Mouse (Mus musculus): Measurements from ENCODE around the gene Itgam.
"Not testable (repeated sequence)": the region's sequence is repeated elsewhere in the genome, so short reads cannot be mapped to it uniquely, and the experiment has no call there.

Itgam gene

GRCm38 (mm10) chr7:128062456-128062855, at the start of gene Itgam, which contains the start of gene Gm49368:
Gene Itgam, plus strand, starts transcription at chr7:128062640.
Gene Gm49368, plus strand, starts transcription at chr7:128062683.
- DNase-seq (ENCODE audit: low read depth, low spot score) = no peak

- no peak for DNase-seq (ENCODE audit: low read depth, low spot score)
Measured at GRCm38 (mm10) chr7:128013116-128013515, 49.3 kb upstream of the Itgam start.

DNA sequence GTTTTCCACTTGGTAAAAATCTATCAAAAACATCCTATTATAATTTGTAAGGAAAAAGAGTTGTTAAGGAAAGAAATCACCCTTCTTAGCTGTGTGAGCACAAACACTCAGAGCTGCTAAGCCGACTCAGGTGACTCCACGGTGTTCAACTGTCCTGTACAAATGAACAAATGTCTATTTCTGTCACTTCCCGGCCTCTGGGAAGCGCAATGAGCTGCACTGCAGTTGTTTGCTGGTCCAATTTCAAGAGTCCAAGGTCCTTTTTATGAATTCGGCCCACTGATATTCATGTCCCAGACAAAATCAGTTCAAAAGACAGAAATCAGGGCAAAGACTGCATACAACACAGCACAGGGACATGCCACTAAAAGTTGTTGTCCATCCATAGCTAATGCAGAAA, 46.3 kb upstream of the Itgam start:
- not testable (repeated sequence) for DNase-seq (ENCODE audit: low read depth, low spot score)

DNA sequence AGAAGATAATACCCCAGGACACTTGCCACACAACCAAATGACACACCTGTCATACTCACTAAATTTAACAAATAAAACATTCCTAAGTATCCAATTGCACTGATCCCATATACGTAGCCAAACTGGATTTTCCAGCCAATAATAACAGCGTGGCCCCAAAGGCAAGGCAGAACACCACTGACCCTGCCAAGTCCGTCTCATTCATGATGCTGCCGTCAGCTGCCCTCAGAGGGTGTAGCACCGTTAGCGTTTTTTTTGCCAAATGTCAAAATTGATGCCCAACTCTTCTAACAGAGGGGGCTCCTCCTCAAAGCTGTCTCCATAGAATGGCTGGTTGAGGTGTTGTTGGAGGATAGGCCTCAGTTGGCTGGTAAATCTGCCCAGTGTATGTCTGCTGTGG, 45.8 kb upstream of the Itgam start:
- DNase-seq (ENCODE audit: low read depth, low spot score) = no peak

DNA sequence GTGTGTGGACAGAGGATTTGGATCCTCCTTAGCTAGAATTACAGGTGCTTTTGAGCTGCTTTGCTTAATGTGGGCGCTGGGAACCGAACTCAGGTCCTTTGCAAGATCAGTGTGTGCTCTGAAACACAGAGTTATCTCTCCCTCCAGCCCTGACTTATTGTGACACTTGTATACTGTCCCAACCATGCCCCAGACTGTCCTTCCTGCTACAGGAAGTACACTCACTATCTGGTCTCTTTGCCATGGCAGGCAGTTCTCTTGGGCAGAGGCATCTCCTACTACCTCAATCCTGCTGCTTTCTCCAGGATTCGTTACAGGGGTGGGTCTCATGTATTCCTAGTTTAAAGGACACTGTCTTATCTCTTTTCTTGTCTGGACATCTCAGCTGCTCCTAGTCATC, 44.2 kb upstream of the Itgam start:
- DNase-seq (ENCODE audit: low read depth, low spot score) = no peak

GRCm38 (mm10) chr7:128019187-128019586, 43.3 kb upstream of the Itgam start:
- DNase-seq (ENCODE audit: low read depth, low spot score) = no peak

DNA sequence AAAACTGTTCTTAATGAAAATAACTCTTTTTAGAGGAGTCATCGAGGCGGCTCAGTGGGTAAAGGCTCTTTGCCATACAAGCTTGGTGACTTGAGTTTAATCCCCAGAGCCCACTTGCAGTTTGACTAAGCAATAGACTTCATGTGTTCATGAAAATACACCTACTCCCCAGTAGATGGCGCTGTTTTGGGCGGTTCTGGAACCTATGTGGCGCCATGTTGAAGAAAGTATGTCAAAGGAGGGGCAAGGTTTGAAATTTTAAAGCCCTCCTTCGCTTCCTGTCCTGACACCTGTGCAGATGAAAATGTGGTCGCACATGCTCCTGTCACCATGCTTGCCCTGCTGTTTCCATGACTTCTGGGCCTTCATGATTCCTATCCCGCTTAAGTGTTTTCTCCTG, 39.5 kb upstream of the Itgam start:
- peak; percentile 68 for DNase-seq (ENCODE audit: low read depth, low spot score)

DNA sequence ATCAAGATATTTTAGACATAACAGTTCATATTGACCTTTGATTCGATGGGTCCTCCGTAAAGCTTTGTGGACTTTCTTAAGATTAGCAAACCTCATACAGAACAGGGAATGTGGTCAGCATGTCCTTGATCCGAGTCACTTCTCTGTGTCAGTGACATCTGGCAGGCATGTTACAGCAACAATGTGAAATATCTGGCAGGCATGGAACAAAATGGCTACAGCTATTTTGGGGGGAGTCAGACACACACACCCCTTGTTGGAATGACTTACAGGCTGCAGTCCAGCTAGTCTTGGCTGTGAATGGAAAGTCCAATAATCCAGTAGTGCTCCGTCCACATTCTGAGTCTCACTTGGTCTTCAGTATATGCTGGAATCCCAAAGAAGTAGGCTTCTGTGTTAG, 38.9 kb upstream of the Itgam start:
- no peak for DNase-seq (ENCODE audit: low read depth, low spot score)

DNA sequence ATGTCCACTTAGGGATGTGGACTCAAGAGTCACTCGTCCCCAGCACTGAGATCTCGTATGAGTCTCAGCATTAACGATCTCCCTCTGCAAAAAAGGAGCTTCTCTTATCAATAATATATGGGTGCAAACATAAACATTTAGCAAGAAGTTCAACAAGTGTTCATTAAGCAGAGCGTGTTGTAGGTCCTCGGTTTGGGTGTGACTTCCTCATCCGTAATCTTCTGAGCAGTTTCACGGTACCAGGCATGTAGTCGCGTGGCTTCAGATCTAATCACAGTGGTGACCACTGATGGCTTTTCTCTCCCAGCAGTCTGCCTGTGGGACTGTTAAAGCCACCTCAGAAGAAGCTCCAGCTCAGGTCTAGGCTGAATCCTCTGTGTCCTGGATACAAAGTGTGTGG, 38.1 kb upstream of the Itgam start:
- DNase-seq (ENCODE audit: low read depth, low spot score) = no peak

- no peak for DNase-seq (ENCODE audit: low read depth, low spot score)
Measured at GRCm38 (mm10) chr7:128024932-128025331, 37.5 kb upstream of the Itgam start.

- DNase-seq (ENCODE audit: low read depth, low spot score) = no peak
Measured at GRCm38 (mm10) chr7:128025381-128025780, 37.1 kb upstream of the Itgam start.

- peak; percentile 88 for DNase-seq (ENCODE audit: low read depth, low spot score)
Measured at GRCm38 (mm10) chr7:128031403-128031976, 30.9 kb upstream of the Itgam start.

DNA sequence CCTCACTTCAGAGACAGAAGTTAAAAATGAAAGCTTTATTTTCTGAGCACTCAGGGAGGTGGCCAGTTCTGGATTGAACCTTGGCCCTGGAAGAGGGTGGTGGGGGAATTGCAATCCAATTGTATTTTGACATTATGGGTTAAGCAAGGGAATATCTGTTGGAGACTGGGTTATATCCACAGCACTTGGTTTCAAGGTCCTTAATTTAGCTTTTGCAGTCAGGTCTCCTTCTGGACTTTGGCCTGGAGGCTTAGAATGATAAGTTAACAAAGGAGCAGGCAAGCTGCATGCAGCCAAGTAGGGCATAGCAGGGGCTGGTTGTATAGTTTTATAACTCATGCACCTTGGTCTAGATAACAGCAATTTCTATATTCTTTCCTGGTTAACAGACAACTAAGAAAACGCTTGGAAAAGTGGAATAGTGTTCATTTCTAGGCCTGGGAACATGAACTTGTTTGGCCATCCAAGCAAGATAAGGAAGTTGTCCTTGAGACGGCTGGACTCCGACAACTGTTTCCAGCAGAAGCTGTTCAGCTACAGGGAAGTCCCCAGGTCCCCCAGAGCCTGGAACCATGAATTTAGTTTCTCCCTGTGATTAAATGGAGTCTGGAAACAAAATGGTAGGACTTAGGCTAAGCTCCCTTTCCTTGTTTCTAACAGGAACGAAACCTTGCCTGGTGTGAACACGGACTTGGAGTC, 30.0 kb upstream of the Itgam start:
- DNase-seq (ENCODE audit: low read depth, low spot score) = no peak

DNA sequence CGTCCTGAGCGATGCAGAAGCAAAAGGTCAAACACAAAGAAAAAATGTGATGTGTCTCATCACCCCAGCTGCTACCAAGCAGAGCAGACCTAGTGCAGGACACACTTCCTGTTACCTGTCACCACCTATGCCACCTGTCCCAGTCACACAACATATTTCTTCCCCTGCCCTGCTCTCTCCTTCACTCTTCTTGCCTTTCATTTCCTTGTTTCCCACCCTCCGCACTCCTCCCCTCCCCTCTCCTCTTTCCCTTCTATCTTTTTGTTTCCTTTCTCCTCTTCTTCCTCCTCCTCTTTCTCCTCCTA, 29.5 kb upstream of the Itgam start:
- no peak for DNase-seq (ENCODE audit: low read depth, low spot score)

DNA sequence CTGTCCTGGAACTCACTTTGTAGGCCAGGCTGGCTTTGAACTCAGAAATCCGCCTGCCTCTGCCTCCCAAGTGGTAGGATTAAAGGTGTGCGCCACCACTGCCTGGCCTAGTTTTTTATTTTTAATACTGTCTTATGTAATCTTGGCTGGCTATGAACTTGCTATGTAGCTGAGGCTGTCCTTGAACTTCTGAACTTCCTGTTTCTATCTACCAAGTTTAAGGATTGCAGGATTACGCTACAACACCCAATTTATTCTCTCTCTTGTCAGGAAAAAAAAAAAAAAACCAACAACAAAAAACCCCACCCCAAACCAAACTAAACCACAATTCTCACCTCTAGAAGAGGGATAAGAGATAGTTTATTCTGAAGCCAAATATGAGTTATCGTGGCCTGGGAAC, 28.8 kb upstream of the Itgam start:
- DNase-seq (ENCODE audit: low read depth, low spot score) = no peak

GRCm38 (mm10) chr7:128042161-128042820, 20.1 kb upstream of the Itgam start:
- DNase-seq (ENCODE audit: low read depth, low spot score) = not testable (repeated sequence)

GRCm38 (mm10) chr7:128044142-128044785, 18.2 kb upstream of the Itgam start:
- no peak for DNase-seq (ENCODE audit: low read depth, low spot score)

GRCm38 (mm10) chr7:128045640-128046039, 16.8 kb upstream of the Itgam start:
- DNase-seq (ENCODE audit: low read depth, low spot score) = no peak

GRCm38 (mm10) chr7:128048819-128049218, 13.6 kb upstream of the Itgam start:
- no peak for DNase-seq (ENCODE audit: low read depth, low spot score)

DNA sequence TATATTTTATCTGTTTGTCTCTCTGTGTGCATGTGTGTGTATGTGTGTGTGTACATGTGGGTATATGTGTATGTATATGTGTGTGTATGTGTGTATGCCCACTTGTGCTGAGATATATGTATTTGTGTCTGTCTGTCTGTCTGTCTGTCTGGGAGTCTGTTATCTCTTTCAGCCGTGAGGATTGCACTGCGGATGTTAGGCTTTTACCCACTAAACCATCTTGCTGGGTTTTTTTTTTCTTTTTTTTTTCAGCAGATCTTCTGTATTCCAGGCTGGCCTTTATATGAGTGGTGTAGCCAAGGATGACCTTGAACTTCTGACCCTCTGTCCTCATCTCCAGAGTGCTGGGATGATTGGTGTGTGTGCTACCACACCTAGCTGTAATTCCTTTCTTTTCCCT, 13.2 kb upstream of the Itgam start:
- no peak for DNase-seq (ENCODE audit: low read depth, low spot score)

- no peak for DNase-seq (ENCODE audit: low read depth, low spot score)
Measured at GRCm38 (mm10) chr7:128050739-128051138, 11.7 kb upstream of the Itgam start.

DNA sequence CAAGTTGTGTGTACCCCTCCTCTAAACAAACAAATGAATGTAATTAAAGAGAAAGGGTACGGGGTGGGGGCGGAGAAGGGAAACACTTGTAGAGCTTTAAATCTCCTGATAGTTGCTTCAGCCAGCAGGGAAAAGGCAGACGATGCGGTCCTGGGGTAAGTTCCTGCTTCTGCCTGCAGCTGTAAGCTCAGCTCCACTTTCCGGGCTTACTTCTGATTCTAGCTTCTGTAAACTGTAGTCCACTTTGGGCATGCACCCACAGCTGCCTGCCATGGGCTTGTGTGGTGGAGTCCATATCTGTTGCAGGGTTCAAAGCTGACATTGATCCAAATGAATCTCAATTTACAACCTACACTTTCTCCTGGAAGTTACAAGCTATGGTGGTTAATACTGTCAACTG, 9.4 kb upstream of the Itgam start:
- no peak for DNase-seq (ENCODE audit: low read depth, low spot score)
